Mouse (Mus musculus): Measurements from ENCODE around the gene Card10. TPM values are rescaled to one million over a fixed set of nuclear protein-coding genes. Genes with fewer than 3 reads are reported as not detected.

Gene Card10
- polyA plus RNA-seq, 1 experiment from 2014 or later, result 3.3 TPM

DNA sequence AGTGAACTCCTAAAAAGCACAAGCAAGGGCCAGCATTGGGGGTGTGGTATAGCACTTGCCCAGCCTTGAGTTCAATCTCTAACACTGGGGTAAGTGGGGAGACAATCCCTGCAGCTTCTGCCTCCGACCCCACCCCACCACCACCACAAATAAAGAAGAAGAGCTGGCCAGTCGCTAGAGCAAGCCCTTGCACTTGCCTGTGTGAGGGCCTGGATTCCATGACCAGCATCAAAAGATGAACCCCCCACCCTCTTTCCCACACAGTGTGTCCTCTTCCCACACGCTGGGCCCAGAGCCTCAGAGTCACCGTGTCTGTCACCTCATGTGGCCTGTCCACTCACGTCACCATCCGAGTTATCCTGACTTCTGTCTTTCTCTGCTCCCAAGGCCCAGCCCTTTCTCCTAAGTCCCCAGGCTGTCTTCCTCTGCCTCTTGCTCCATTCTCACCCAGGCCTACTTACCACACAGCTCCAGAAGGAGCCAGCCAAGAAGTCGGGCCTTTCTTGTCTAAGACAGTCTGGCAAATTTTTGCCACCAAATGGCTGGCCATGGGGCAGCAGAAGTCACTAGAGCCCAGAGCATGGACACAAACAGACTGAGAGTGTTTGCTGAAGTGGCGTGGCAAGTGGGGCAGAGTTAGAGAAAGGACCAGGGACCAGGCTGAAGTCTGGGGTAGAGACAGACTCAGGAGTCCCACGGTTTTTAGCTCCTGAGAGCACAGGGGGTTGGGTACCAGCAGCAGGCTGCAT is 32.4 kb downstream of the Card10 start:
- no peak for ATAC-seq (ENCODE audit: insufficient number of reproducible peaks, insufficient read depth, low FRiP score, low TSS enrichment, low read depth)
- WGBS, result 56% methylated on average over 9 of the region's 9 CpGs
- Histone ChIP-seq H3K4me2 (no peak overlapping the region), H3K27me3 (peaks cover 32% of the 10 kb centered on the region), H3K9ac (replicated peaks) (no peak overlapping the region), H3K9me3 (0 out of 2 replicates have a peak, but pooled peaks cover 4% of the 10 kb centered on the region), H3K36me3 (no peaks in the 10 kb centered on the region), H3K4me1 (replicated peaks) (peaks cover 25% of the 10 kb centered on the region), H3K27ac (no peak overlapping the region), H3K4me3 (replicated peaks) (no peak overlapping the region)

DNA sequence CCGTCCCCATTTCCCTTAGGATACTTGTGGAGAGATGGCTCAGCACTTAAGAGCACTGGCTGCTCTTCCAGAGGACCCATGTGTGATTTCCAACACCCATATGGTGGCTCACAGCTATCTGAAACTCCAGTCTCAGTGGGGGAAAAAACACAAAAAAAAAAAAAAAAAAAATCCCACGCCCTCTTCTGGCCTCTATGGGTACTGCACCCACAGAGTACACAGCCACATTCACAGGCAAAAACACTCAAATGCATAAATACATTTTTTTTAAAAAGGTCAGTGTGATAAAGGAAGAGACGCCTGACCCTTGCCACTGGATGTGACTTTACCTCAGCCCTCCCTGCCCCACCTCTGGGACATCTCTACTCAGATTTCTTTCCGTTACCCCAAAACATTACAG is 33.8 kb downstream of the Card10 start:
- WGBS, result 86% methylated on average over 4 of the region's 4 CpGs
- H3K4me3 ChIP-seq (replicated peaks), result no peak overlapping the region
- no peak for ATAC-seq (ENCODE audit: insufficient number of reproducible peaks, insufficient read depth, low FRiP score, low TSS enrichment, low read depth)
- no peak overlapping the region for H3K27ac ChIP-seq
- H3K4me1 ChIP-seq (replicated peaks), result peaks cover 25% of the 10 kb centered on the region
- no peak overlapping the region for H3K9ac ChIP-seq (replicated peaks)
- H3K4me2 ChIP-seq, result no peak overlapping the region
- H3K27me3 ChIP-seq, result peaks cover 32% of the 10 kb centered on the region
- H3K9me3 ChIP-seq, result 0 out of 2 replicates have a peak, but pooled peaks cover 4% of the 10 kb centered on the region
- H3K36me3 ChIP-seq, result no peaks in the 10 kb centered on the region

DNA sequence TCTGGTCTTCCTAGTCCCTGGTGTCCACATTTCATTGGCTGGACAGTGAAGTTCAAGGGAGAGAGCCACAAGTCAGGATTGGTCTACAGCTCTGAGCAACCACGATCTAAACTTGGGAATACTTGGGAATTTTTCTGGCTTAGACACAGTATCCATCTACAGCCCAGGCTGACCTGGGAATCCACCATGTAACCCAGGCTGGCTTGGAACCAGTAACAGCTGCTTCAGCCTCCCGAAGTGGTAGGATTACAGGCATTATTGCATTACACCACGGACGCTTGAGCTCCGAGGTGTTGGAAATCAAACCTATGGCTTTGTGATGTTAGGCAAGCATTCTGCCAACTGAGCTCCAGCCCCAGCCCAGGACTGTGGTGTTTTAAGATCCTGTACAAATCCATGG is 39.1 kb downstream of the Card10 start:
- H3K27ac ChIP-seq, result no peak overlapping the region
- no peak overlapping the region for H3K9ac ChIP-seq (replicated peaks)
- H3K4me3 ChIP-seq (replicated peaks), result no peak overlapping the region
- no peak overlapping the region for H3K4me2 ChIP-seq
- no peaks in the 10 kb centered on the region for H3K36me3 ChIP-seq
- no peak for ATAC-seq (ENCODE audit: insufficient number of reproducible peaks, insufficient read depth, low FRiP score, low TSS enrichment, low read depth)
- 78% methylated on average over 5 of the region's 5 CpGs for WGBS
- H3K9me3 ChIP-seq, result no peaks in the 10 kb centered on the region
- H3K4me1 ChIP-seq (replicated peaks), result 0 out of 2 replicates have a peak, but pooled peaks cover 3% of the 10 kb centered on the region
- H3K27me3 ChIP-seq, result no peaks in the 10 kb centered on the region; the same call in none of the 2 replicates

DNA sequence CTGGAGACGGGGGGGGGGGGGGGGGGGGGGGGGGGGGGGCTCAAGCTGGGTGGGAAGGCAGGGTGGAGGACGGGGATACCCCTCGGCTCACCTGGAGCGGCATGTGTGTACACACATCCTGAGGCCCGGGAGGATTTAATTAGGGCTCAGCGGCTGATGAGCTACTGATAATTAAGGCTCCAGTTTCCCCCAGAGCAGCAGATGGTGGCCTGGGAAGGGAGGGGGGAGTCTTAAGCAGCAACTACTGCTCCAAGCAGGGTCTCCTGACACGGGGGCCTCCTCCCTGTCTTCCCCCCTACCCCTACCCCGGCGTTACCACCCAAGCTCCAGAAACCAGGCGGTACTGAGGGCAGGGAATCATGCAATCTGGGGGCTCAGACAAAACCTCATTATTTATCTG is 39.6 kb downstream of the Card10 start:
- Histone ChIP-seq H3K27ac (no peak overlapping the region), H3K4me1 (replicated peaks) (0 out of 2 replicates have a peak, but pooled peaks cover 3% of the 10 kb centered on the region), H3K27me3 (no peaks in the 10 kb centered on the region; the same call in none of the 2 replicates), H3K4me3 (replicated peaks) (no peak overlapping the region), H3K4me2 (no peak overlapping the region), H3K36me3 (no peaks in the 10 kb centered on the region), H3K9ac (replicated peaks) (no peak overlapping the region), H3K9me3 (no peaks in the 10 kb centered on the region)
- 20% methylated on average over 9 of the region's 10 CpGs for WGBS
- no peak for ATAC-seq (ENCODE audit: insufficient number of reproducible peaks, insufficient read depth, low FRiP score, low TSS enrichment, low read depth)

DNA sequence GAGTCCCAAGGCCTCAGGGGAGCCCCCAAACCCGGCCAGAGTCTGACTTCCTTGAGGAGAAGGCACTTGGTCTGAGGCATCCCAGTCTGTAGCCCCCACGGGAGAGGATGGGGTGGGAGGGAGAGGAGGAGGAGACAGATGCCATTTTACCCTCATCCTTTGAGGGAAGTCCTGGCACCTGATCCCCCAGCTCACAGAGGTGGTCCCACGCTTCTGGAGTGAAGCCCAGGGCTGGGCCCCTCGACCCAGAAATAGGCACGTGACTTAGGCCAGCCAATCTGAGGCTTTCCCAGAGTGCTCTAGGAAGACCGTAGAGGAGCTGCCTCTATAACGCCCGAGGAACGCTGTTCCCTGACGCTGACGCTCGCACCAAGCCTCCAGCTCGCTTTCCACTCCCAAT is 41.7 kb downstream of the Card10 start:
- H3K27ac ChIP-seq, result no peak overlapping the region
- H3K4me1 ChIP-seq (replicated peaks), result 0 out of 2 replicates have a peak, but pooled peaks cover 3% of the 10 kb centered on the region
- no peaks in the 10 kb centered on the region for H3K9me3 ChIP-seq
- no peak overlapping the region for H3K4me2 ChIP-seq
- WGBS, result 82% methylated on average over 13 of the region's 13 CpGs
- H3K4me3 ChIP-seq (replicated peaks), result no peak overlapping the region
- H3K27me3 ChIP-seq, result peaks cover 8% of the 10 kb centered on the region
- ATAC-seq (ENCODE audit: insufficient number of reproducible peaks, insufficient read depth, low FRiP score, low TSS enrichment, low read depth), result no peak
- no peak overlapping the region for H3K9ac ChIP-seq (replicated peaks)
- no peaks in the 10 kb centered on the region for H3K36me3 ChIP-seq

DNA sequence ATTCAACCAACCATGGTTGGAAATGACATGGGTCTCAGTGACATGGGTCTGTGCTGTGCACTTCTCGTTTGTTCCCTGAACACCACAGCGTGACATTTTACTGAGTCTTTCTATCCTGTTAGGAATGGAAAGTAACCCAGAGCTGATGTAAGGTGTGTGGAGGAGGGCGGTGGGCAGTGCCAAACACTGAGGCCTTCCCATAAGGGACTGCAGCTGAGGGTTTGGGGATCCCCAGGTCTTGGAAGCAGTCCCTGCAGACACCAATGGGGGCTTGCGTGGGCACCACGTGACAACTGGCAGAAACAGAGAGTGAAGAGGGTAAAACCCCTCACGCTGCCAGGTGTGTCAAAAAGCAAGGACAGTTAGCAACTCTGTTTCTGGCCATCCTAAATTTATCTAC is 44.7 kb downstream of the Card10 start:
- ATAC-seq (ENCODE audit: insufficient number of reproducible peaks, insufficient read depth, low FRiP score, low TSS enrichment, low read depth), result no peak
- Histone ChIP-seq H3K4me3 (replicated peaks) (no peak overlapping the region), H3K9ac (replicated peaks) (no peak overlapping the region), H3K4me1 (replicated peaks) (0 out of 2 replicates have a peak, but pooled peaks cover under 1% of the 10 kb centered on the region), H3K36me3 (no peaks in the 10 kb centered on the region), H3K27ac (no peak overlapping the region), H3K27me3 (peaks cover 8% of the 10 kb centered on the region), H3K4me2 (no peak overlapping the region), H3K9me3 (no peaks in the 10 kb centered on the region)
- 86% methylated on average over 6 of the region's 6 CpGs for WGBS

DNA sequence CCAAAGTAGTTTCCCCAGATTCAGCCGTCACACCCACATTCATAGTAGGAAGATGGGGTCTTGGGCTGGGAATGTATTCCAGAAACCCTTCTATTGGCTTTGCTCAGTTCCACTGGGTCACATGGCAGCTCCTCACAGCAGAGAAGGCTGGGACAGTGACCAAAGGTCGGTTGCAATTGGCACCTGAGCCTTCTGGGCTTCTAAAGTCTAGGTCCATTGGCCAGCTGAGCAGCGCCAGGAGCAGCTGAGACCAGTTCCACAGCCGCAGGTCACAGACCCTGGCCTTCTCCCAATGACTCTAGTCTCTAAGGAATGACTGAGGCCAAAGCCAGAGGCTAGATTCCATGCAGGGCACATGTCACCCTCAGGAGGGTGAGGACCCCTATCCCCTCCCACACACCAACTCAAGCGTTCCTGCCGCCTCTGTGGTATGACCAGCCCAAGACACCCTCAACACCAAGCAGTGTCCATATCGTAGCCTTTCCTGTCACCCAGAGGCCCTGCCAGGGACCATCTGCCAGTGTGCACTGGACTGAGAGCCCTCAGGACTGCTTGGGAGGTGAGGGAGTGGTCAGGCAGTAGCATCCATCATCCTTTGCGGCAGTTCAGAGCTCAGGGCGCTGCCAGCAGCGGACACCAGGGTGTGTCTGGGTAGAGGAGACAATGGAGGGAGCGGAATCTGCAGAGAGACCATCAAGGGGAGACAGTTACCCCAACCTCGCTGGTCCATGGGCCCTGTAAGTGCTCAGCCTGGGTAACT is 46.7 kb downstream of the Card10 start:
- H3K27me3 ChIP-seq, result peaks cover 8% of the 10 kb centered on the region; the same call in 1 of the 2 replicates
- WGBS, result 74% methylated on average over 12 of the region's 12 CpGs
- H3K36me3 ChIP-seq, result no peaks in the 10 kb centered on the region
- no peaks in the 10 kb centered on the region for H3K9me3 ChIP-seq
- H3K9ac ChIP-seq (replicated peaks), result no peak overlapping the region
- no peak overlapping the region for H3K4me3 ChIP-seq (replicated peaks)
- no peak overlapping the region for H3K27ac ChIP-seq
- no peaks in the 10 kb centered on the region for H3K4me1 ChIP-seq (replicated peaks)
- no peak overlapping the region for H3K4me2 ChIP-seq
- no peak for ATAC-seq (ENCODE audit: insufficient number of reproducible peaks, insufficient read depth, low FRiP score, low TSS enrichment, low read depth)

DNA sequence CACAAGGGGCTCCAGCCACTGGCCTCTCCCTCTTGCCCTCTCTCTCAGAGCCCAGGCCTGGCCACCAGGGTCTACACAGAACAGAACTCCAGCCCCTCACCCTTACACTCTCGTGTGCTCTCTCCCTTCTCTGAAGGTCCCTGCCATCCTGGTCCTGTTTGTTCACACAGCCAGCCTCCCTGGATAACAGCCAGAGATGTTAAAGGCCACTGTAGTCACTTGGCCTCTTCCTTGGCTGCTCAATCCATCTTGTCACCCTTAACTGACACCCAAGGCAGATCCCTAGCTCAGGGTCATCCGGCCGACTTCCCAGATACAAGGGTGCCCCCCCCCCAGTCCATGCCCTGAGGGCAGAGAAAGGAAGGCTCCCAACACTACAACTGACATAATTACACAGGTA is 47.6 kb downstream of the Card10 start:
- Histone ChIP-seq H3K4me2 (no peak overlapping the region), H3K4me1 (replicated peaks) (no peaks in the 10 kb centered on the region), H3K9ac (replicated peaks) (no peak overlapping the region), H3K4me3 (replicated peaks) (no peak overlapping the region), H3K27ac (no peak overlapping the region), H3K27me3 (peaks cover 8% of the 10 kb centered on the region; the same call in 1 of the 2 replicates), H3K9me3 (no peaks in the 10 kb centered on the region), H3K36me3 (no peaks in the 10 kb centered on the region)
- 63% methylated on average over 3 of the region's 3 CpGs for WGBS
- ATAC-seq (ENCODE audit: insufficient number of reproducible peaks, insufficient read depth, low FRiP score, low TSS enrichment, low read depth), result no peak

DNA sequence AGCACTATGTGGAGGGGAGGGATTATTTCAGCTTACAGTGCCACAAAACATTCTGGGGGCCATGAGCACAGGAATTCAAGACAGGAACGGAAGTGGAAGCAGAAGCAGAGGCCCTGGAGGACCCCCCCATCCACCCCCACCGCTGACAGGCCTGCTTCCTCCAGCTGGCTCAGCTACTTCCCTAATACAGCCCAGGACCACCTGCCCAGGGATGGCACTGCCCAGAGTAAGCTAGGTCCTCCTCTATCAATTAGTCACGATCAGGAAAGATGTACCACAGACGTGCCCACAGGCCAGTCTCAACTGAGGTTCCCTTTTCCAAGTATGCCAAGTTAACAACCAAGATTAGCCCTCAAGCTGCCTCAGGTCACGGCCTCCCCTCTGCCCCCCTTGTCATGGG is 48.7 kb downstream of the Card10 start:
- Histone ChIP-seq H3K4me1 (replicated peaks) (no peaks in the 10 kb centered on the region), H3K27me3 (peaks cover 8% of the 10 kb centered on the region; the same call in 1 of the 2 replicates), H3K27ac (no peak overlapping the region), H3K36me3 (no peaks in the 10 kb centered on the region), H3K4me3 (replicated peaks) (no peak overlapping the region), H3K9me3 (no peaks in the 10 kb centered on the region), H3K4me2 (no peak overlapping the region), H3K9ac (replicated peaks) (no peak overlapping the region)
- 73% methylated on average over 5 of the region's 5 CpGs for WGBS
- no peak for ATAC-seq (ENCODE audit: insufficient number of reproducible peaks, insufficient read depth, low FRiP score, low TSS enrichment, low read depth)

DNA sequence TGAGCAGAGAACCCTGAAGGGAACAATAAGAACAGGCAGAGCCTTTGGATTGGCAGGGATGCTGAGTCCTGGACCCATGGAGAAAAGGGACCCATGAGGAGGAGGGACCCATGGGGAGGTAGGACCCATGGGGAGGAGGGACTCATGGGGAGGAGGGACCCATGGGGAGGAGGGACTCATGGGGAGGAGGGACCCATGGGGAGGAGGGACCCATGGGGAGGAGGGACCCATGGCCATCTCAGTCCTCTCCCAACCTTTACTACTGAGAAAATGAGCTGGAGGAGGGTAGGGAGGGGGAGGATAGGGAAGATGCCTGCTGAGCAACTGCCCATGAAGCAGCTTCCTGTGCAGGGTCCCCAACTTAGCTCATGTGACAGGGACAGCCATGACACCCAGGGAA is 49.9 kb downstream of the Card10 start:
- ATAC-seq (ENCODE audit: insufficient number of reproducible peaks, insufficient read depth, low FRiP score, low TSS enrichment, low read depth), result no peak
- 0 out of 2 replicates have a peak, but pooled peaks cover 8% of the 10 kb centered on the region for H3K27me3 ChIP-seq
- no peak overlapping the region for H3K27ac ChIP-seq

DNA sequence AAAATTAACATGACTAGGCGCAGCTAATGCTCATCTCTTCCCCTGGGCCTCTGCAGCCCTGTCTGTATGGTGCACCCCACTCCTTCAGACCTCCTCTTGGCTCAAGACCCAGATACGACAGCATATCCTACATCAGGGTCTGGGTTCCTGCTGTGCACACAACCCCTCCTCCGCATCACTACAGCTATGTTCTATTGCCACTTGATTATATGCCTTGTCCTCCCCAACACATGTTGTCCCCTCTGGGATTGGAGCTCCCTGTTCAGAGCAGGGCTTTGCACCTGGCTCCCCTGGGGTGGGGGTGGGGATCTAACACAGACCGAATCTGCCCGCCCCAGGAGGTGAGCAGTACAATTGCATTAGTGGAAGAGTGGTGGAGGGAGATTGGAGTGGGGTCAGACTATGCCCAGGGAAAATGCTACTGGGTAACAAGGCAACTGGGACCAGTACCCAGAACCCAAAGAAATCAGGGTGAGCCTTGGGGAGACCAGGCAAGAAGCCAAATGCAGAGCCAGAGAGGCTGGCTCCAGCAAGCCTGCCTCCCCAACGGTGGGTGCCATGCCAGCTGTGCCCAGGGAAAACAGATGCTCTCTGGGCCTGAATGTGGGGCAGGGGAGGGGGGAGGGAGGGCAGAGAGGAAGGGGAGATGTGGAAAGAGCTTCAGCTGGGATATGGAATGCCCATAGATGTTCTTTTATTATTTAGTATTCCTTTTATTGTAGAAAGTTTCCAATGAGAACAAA is 52.1 kb downstream of the Card10 start:
- ATAC-seq (ENCODE audit: insufficient number of reproducible peaks, insufficient read depth, low FRiP score, low TSS enrichment, low read depth), result no peak

More for the DNA sequence above, 49.9 kb downstream of the Card10 start:
- no peak overlapping the region for H3K4me3 ChIP-seq (replicated peaks)
- H3K4me2 ChIP-seq, result no peak overlapping the region
- H3K36me3 ChIP-seq, result no peaks in the 10 kb centered on the region
- H3K9ac ChIP-seq (replicated peaks), result no peak overlapping the region
- no peaks in the 10 kb centered on the region for H3K4me1 ChIP-seq (replicated peaks)
- no peaks in the 10 kb centered on the region for H3K9me3 ChIP-seq

More for the DNA sequence above, 52.1 kb downstream of the Card10 start:
- no peak overlapping the region for H3K9ac ChIP-seq (replicated peaks)
- H3K4me3 ChIP-seq (replicated peaks), result no peak overlapping the region
- H3K27ac ChIP-seq, result no peak overlapping the region
- 62% methylated on average over 6 of the region's 6 CpGs for WGBS
- H3K36me3 ChIP-seq, result no peaks in the 10 kb centered on the region
- no peaks in the 10 kb centered on the region for H3K4me1 ChIP-seq (replicated peaks)
- no peaks in the 10 kb centered on the region for H3K27me3 ChIP-seq
- H3K4me2 ChIP-seq, result no peak overlapping the region
- no peaks in the 10 kb centered on the region for H3K9me3 ChIP-seq
